Mouse (Mus musculus) forebrain, embryonic 16.5 days (tissue): Measurements from ENCODE around the gene Gm10961. TPM values are rescaled to one million over a fixed set of nuclear protein-coding genes. Genes with fewer than 3 reads are reported as not detected.

Experiments
- ATAC-seq: fragments of 200-750 bp; cut with Nextera tagmentation; 2 replicates; pipeline ENCODE4 v1.8.0; 2017; ENCODE audit warnings: mild to moderate bottlenecking, moderate library complexity
- H3K27ac ChIP-seq: fragments of 300-500 bp; sonication (generic); 2 replicates; pipeline ENCODE4 v1.5.1; 2014; ENCODE audit warnings: low read length, control low read depth
- H3K27me3 ChIP-seq: fragments of 300-500 bp; sonication (generic); replicated peaks from 2 replicates; pipeline ENCODE4 v1.6.1; 2014; ENCODE audit warnings: low read length; ENCODE audit not compliant: control insufficient read depth, insufficient read depth
- H3K36me3 ChIP-seq: fragments of 300-500 bp; sonication (generic); 2 replicates; pipeline ENCODE4 v1.6.1; 2014; ENCODE audit not compliant: control insufficient read depth, insufficient read depth
- H3K4me1 ChIP-seq: fragments of 300-500 bp; sonication (generic); replicated peaks from 2 replicates; pipeline ENCODE4 v1.6.1; 2014; ENCODE audit warnings: low read length; ENCODE audit not compliant: control insufficient read depth, insufficient read depth
- H3K4me2 ChIP-seq: fragments of 300-500 bp; sonication (generic); 2 replicates; pipeline ENCODE4 v1.6.1; 2014; ENCODE audit warnings: mild to moderate bottlenecking, low read length, control low read depth
- H3K4me3 ChIP-seq: fragments of 300-500 bp; sonication (generic); replicated peaks from 2 replicates; pipeline ENCODE4 v1.5.1; 2014; ENCODE audit warnings: mild to moderate bottlenecking, low read length, control low read depth
- H3K9ac ChIP-seq: fragments of 300-500 bp; sonication (generic); replicated peaks from 2 replicates; pipeline ENCODE4 v1.6.1; 2014; ENCODE audit warnings: low read depth, low read length, control low read depth
- H3K9me3 ChIP-seq: fragments of 300-500 bp; sonication (generic); 2 replicates; pipeline ENCODE4 v1.6.1; 2016; ENCODE audit warnings: low read length; ENCODE audit not compliant: control insufficient read depth
- WGBS: fragments of 180-500 bp; shearing (Covaris S2); extraction: QIAGEN DNeasy Blood & Tissue Kit; methylation state at CpG from one replicate; pipeline ENCODE4 v1.1.7; 2014; 5-methylcytosine and 5-hydroxymethylcytosine counted together
- polyA plus RNA-seq: library from polyadenylated mRNA; unstranded; fragments of >200 nt; fragmentation: Nextera tagmentation; extraction: Ambion mirVana; gene quantifications from 2 replicates; pipeline ENCODE4 v1.2.1, GENCODE M21; 2015

The Gm10961 gene
- polyA plus RNA-seq, 1 experiment from 2014 or later = not detected

- Histone ChIP-seq H3K36me3 (peaks cover 68% of the 10 kb centered on the region), H3K9me3 (no peaks in the 10 kb centered on the region), H3K27me3 (no peaks in the 10 kb centered on the region), H3K27ac (no peak overlapping the region), H3K4me3 (no peak overlapping the region), H3K4me1 (no peaks in the 10 kb centered on the region), H3K9ac (no peak overlapping the region), H3K4me2 (no peak overlapping the region)
- WGBS = 87% methylated on average over 6 of the region's 6 CpGs
- ATAC-seq = no peak
These were observed 36.3 kb downstream of the Gm10961 start for GRCm38 (mm10) chr3:107667426-107667825.

- Histone ChIP-seq H3K9me3 (no peaks in the 10 kb centered on the region), H3K27ac (no peak overlapping the region), H3K4me1 (no peaks in the 10 kb centered on the region), H3K4me3 (no peak overlapping the region), H3K4me2 (no peak overlapping the region), H3K36me3 (peaks cover 58% of the 10 kb centered on the region), H3K27me3 (no peaks in the 10 kb centered on the region), H3K9ac (no peak overlapping the region)
- WGBS = 94% methylated on average over 7 of the region's 7 CpGs
- no peak for ATAC-seq
These were observed 37.7 kb downstream of the Gm10961 start for GRCm38 (mm10) chr3:107668786-107669185.

- H3K36me3 ChIP-seq = peaks cover 50% of the 10 kb centered on the region
- no peak overlapping the region for H3K4me3 ChIP-seq
- H3K9ac ChIP-seq = no peak overlapping the region
- H3K27ac ChIP-seq = no peak overlapping the region
- H3K27me3 ChIP-seq = no peaks in the 10 kb centered on the region
- H3K4me2 ChIP-seq = no peak overlapping the region
- no peak for ATAC-seq
- WGBS = 90% methylated on average over 4 of the region's 4 CpGs
- H3K4me1 ChIP-seq = no peaks in the 10 kb centered on the region
- no peaks in the 10 kb centered on the region for H3K9me3 ChIP-seq
These were observed 39.4 kb downstream of the Gm10961 start for GRCm38 (mm10) chr3:107670500-107670899.

GRCm38 (mm10) chr3:107671509-107671908, 40.4 kb downstream of the Gm10961 start:
- Histone ChIP-seq H3K9ac (no peak overlapping the region), H3K27me3 (no peaks in the 10 kb centered on the region), H3K4me1 (no peaks in the 10 kb centered on the region), H3K27ac (no peak overlapping the region), H3K4me3 (no peak overlapping the region), H3K4me2 (no peak overlapping the region), H3K36me3 (peaks cover 45% of the 10 kb centered on the region), H3K9me3 (no peaks in the 10 kb centered on the region)
- no peak for ATAC-seq
- WGBS = 96% methylated on average over 2 of the region's 2 CpGs

DNA sequence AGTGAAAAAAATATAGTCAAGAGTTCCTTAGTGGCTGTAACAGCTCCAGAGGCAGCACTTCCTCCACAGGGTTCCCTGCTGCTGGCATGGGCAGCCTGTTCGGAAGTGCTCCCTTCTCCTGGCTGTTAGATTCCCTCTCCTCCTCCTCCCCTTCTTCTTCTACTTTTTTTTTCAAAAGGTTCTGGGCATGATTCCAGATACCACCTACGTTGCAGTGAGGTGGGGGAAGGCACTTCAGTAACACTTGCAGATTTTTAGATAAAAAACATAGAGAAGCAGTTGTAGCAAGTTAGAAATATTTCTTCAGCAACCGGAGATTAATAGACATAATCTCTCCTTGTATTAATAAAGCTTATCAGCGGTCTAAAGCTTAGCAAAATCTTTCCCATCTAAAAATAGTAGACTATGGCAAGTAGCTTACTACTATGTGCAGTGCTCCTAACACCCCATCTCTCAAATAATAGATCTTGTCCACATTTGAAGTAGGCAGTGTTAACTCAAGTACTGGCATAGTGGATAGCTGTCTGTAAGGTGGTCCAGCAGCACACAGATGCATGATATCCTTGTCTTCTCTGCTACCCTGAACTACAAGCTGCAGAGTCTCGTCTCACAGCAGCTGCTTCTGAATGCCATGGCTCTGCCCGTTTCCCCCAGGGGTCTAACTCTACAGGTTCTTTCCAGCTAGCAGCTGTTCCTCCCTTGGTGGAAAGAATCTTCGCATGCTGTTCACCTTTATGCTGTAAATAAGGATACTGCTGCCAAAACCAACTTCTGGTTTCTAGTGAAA, 49.9 kb downstream of the Gm10961 start:
- H3K9ac ChIP-seq = no peak overlapping the region
- H3K27ac ChIP-seq = no peak overlapping the region
- no peaks in the 10 kb centered on the region for H3K27me3 ChIP-seq
- H3K4me1 ChIP-seq = peaks cover 20% of the 10 kb centered on the region
- no peaks in the 10 kb centered on the region for H3K36me3 ChIP-seq
- H3K9me3 ChIP-seq = no peaks in the 10 kb centered on the region
- H3K4me3 ChIP-seq = no peak overlapping the region
- ATAC-seq = peak; percentile 73
- no peak overlapping the region for H3K4me2 ChIP-seq
- WGBS = 23% methylated on average over 7 of the region's 7 CpGs

Other genes starting within 250 kb of the Gm10961 start
- gene Kcnc4, start 171.8 kb upstream of the Gm10961 start, polyA plus RNA-seq = 1.7 and 2.3 TPM in 2 replicates
- 16.0 and 21.6 TPM in 2 replicates for gene Slc6a17, start 113.3 kb upstream of the Gm10961 start, polyA plus RNA-seq
- not detected in 2 replicates for gene Ubl4b, start 76.2 kb upstream of the Gm10961 start, polyA plus RNA-seq
- 2.7 and 4.9 TPM in 2 replicates for gene Alx3, start 36.3 kb upstream of the Gm10961 start, polyA plus RNA-seq
- 145 and 148 TPM in 2 replicates for gene Strip1, start 372 bp downstream of the Gm10961 start, polyA plus RNA-seq
- 110 and 117 TPM in 2 replicates for gene Ahcyl1, start 65.2 kb downstream of the Gm10961 start, polyA plus RNA-seq
- 7.3 and 8.1 TPM in 2 replicates for gene Csf1, start 129.1 kb downstream of the Gm10961 start, polyA plus RNA-seq
- gene Eps8l3, start 245.9 kb downstream of the Gm10961 start, polyA plus RNA-seq = not detected in 2 replicates